Mouse (Mus musculus): ENCODE measurements around the gene Med15. TPM values are rescaled to one million over a fixed set of nuclear protein-coding genes. Genes with fewer than 3 reads are reported as not detected.

The Med15 gene
- polyA plus RNA-seq, 1 experiment from 2014 or later: 39.8 TPM

DNA sequence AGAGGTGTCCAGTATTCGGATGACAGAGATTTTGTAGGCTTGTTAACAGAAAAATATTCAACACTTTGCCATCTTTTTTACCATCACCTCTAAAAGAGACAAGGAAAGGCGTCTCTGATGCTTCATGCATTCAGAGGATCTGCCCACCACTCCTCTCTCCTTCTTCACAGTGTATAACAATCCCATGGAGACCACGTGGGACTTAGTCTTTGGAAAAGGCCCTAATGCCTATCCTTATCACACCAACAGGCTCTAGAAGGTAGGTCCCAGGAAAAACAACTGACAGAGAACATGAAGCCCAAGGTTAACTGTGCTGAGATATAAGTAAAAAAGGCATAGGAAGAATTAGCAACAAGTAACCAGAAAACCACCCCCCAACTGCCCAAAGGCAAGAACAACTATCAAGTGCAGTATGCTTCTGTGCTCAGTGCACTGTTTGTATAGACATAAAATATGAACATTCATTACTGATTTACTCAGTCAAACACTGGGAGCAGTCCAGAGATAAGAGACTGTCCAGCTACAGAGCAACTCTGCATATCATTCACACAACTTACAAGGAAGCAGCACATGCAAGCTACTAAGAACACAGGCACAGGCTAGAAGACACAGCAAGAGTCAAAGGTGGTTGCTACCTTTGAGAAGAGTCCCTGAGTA, 32.2 kb downstream of the Med15 start:
- Histone ChIP-seq H3K36me3 (ENCODE audit: control insufficient read depth, insufficient read depth, low read length) (peaks cover 36% of the 10 kb centered on the region), H3K27me3 (ENCODE audit: control insufficient read depth, insufficient read depth, low read length) (no peaks in the 10 kb centered on the region), H3K4me2 (ENCODE audit: low read length) (no peak overlapping the region), H3K4me1 (ENCODE audit: control insufficient read depth, insufficient read depth, low read length) (no peaks in the 10 kb centered on the region), H3K4me3 (replicated peaks; ENCODE audit: low read depth, low read length) (no peak overlapping the region), H3K27ac (replicated peaks; ENCODE audit: low read depth, low read length) (no peak overlapping the region), H3K9ac (replicated peaks; ENCODE audit: low read length) (no peak overlapping the region), H3K9me3 (ENCODE audit: control insufficient read depth, low read length) (no peaks in the 10 kb centered on the region)
- DNase-seq: no peak
- no peak for ATAC-seq (ENCODE audit: low FRiP score, low TSS enrichment)
- 94% methylated on average over 3 of the region's 3 CpGs for WGBS

DNA sequence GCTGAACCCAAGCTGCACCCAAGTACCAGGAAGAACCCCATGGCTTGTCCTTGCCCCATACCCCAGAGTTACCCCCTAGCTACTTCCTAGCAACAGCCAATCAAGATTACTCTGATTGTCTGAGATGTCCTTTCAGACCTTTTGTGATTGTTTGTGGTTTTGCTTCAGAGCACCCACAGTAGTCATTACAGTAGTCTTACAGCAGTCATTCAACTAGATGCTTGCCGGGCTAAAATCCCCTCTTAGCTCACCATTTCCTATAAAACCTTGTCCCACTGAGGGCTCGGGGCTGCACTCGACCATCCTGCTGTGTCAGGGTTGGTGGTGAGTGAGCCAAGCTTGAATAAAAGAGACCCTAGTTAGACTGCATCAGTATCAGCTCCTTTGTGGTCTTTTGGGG, 37.8 kb downstream of the Med15 start:
- Histone ChIP-seq H3K27ac (replicated peaks; ENCODE audit: low read depth, low read length) (no peak overlapping the region), H3K27me3 (ENCODE audit: control insufficient read depth, insufficient read depth, low read length) (no peaks in the 10 kb centered on the region), H3K9me3 (ENCODE audit: control insufficient read depth, low read length) (no peaks in the 10 kb centered on the region), H3K9ac (replicated peaks; ENCODE audit: low read length) (no peak overlapping the region), H3K36me3 (ENCODE audit: control insufficient read depth, insufficient read depth, low read length) (peaks cover 41% of the 10 kb centered on the region), H3K4me2 (ENCODE audit: low read length) (no peak overlapping the region), H3K4me1 (ENCODE audit: control insufficient read depth, insufficient read depth, low read length) (no peaks in the 10 kb centered on the region), H3K4me3 (replicated peaks; ENCODE audit: low read depth, low read length) (no peak overlapping the region)
- ATAC-seq (ENCODE audit: low FRiP score, low TSS enrichment) (no peak), DNase-seq (no peak)
- WGBS: 88% methylated on average over 3 of the region's 3 CpGs

DNA sequence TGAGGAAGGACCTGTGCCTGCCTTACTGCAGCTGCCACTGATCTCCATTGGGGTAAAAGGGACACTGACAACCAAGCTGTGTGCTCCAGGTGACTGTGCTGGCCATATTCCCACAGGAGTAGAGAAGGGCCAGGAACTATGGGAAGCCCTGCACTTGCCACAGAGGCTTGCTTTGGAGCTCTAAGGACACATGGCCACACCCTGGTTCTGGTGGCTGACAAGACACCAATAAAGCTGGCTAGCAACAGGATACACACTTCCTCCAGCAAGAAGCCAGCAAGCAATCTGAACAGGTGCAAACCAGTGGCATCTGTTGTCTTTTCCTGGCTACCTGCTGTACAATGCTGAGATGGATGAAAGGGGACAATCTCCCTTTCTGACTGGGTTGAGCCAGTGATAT, 62.8 kb downstream of the Med15 start:
- ATAC-seq (ENCODE audit: low FRiP score, low TSS enrichment) (no peak), DNase-seq (no peak)
- no peaks in the 10 kb centered on the region for H3K4me1 ChIP-seq (ENCODE audit: control insufficient read depth, insufficient read depth, low read length)
- no peak overlapping the region for H3K9ac ChIP-seq (replicated peaks; ENCODE audit: low read length)
- H3K4me2 ChIP-seq (ENCODE audit: low read length): no peak overlapping the region
- no peak overlapping the region for H3K4me3 ChIP-seq (replicated peaks; ENCODE audit: low read depth, low read length)
- peaks cover 87% of the 10 kb centered on the region for H3K36me3 ChIP-seq (ENCODE audit: control insufficient read depth, insufficient read depth, low read length)
- no peaks in the 10 kb centered on the region for H3K27me3 ChIP-seq (ENCODE audit: control insufficient read depth, insufficient read depth, low read length)
- no peaks in the 10 kb centered on the region for H3K9me3 ChIP-seq (ENCODE audit: control insufficient read depth, low read length)
- no peak overlapping the region for H3K27ac ChIP-seq (replicated peaks; ENCODE audit: low read depth, low read length)

DNA sequence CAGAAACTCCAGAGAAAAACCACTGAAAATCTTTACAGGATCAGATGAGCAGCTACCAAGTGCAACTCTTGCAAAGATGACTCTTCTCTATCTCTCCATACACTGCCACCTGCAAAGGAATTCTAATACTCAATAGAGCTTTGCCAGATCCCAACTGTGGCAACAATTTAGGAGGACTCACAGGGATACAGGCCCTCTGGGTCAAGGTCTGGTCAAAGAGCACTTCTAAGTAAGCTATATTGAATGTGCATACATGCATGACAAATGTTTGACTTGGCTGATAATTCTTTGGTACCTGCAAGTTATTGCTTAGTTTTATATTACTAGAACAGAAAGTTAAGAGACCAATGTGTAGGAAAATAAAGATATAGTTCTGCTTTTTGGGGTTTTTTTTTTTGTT, 67.1 kb downstream of the Med15 start:
- no peak overlapping the region for H3K27ac ChIP-seq (replicated peaks; ENCODE audit: low read depth, low read length)
- no peaks in the 10 kb centered on the region for H3K9me3 ChIP-seq (ENCODE audit: control insufficient read depth, low read length)
- no peak overlapping the region for H3K9ac ChIP-seq (replicated peaks; ENCODE audit: low read length)
- peaks cover 69% of the 10 kb centered on the region for H3K36me3 ChIP-seq (ENCODE audit: control insufficient read depth, insufficient read depth, low read length)
- no peak overlapping the region for H3K4me3 ChIP-seq (replicated peaks; ENCODE audit: low read depth, low read length)
- DNase-seq (no peak), ATAC-seq (ENCODE audit: low FRiP score, low TSS enrichment) (no peak)
- no peaks in the 10 kb centered on the region for H3K4me1 ChIP-seq (ENCODE audit: control insufficient read depth, insufficient read depth, low read length)
- H3K27me3 ChIP-seq (ENCODE audit: control insufficient read depth, insufficient read depth, low read length): no peaks in the 10 kb centered on the region
- no peak overlapping the region for H3K4me2 ChIP-seq (ENCODE audit: low read length)

DNA sequence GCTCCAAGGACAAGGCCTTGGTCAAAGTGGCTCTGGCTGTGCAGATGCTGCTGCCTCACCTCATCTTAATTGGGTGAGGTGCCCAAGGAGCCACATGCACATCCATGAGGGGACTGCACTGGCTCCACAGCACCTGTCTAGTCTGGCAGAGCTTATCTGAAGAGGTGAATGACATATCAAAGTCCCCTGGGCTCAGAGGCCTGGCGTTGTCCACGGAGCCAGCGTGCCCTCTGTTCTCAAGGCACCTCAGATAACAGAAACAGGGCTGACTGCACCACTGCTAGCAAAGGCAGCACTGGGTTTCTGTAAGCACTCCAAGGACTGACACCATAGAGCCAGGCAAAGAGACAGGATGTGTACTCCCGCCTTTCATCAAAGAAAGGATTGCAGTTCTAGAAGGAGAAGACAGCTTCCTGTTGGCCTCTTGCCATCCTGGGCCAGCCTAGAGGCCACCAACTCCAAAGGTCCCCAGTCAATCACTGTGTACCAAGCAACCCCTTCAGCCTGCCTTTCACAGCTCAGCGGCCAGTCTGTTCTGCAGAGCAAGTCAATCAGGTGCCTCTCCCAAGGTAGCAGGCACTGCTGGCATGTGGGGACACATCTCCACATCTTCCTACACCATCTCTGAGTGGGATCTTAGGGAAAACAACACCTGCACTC, 76.3 kb downstream of the Med15 start:
- no peaks in the 10 kb centered on the region for H3K27me3 ChIP-seq (ENCODE audit: control insufficient read depth, insufficient read depth, low read length)
- no peaks in the 10 kb centered on the region for H3K4me1 ChIP-seq (ENCODE audit: control insufficient read depth, insufficient read depth, low read length)
- H3K4me3 ChIP-seq (replicated peaks; ENCODE audit: low read depth, low read length): no peak overlapping the region
- no peak for DNase-seq
- peaks cover 66% of the 10 kb centered on the region for H3K36me3 ChIP-seq (ENCODE audit: control insufficient read depth, insufficient read depth, low read length)
- no peak overlapping the region for H3K27ac ChIP-seq (replicated peaks; ENCODE audit: low read depth, low read length)
- WGBS: 93% methylated on average over 5 of the region's 5 CpGs
- no peak overlapping the region for H3K9ac ChIP-seq (replicated peaks; ENCODE audit: low read length)
- H3K4me2 ChIP-seq (ENCODE audit: low read length): no peak overlapping the region
- no peaks in the 10 kb centered on the region for H3K9me3 ChIP-seq (ENCODE audit: control insufficient read depth, low read length)
- ATAC-seq (ENCODE audit: low FRiP score, low TSS enrichment): no peak

DNA sequence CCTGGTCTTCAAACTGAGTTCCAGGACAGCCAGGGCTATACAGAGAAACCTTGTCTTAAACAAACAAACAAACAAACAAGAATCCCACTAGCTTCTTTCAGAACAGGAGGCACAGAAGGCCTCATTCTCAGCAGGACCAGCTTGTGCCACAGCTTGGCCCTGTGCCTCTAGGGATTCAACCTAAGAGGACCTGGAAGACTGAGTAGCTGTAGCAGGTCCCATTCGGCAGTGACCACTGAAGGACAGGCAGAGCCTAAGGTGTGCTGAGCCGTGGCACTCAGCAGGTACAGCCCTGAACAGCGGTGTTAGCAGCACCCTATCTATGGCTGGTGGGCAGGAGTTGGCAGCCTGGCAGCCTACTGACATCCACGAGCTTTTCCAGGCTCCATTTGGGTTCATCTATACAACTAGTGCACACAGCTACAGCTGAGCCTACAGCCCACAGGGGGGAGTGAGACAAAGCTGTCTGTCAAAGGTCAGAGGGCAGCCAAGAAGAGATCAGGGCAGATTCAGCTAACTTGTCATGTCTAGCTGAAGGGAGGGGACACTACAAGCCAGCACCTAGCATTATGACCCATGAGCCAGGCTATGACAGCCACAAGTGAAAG, 78.4 kb downstream of the Med15 start:
- ATAC-seq (ENCODE audit: low FRiP score, low TSS enrichment): no peak
- H3K9me3 ChIP-seq (ENCODE audit: control insufficient read depth, low read length): no peaks in the 10 kb centered on the region
- DNase-seq: no peak
- WGBS: 88% methylated on average over 4 of the region's 4 CpGs
- no peak overlapping the region for H3K27ac ChIP-seq (replicated peaks; ENCODE audit: low read depth, low read length)
- no peaks in the 10 kb centered on the region for H3K27me3 ChIP-seq (ENCODE audit: control insufficient read depth, insufficient read depth, low read length)
- H3K4me3 ChIP-seq (replicated peaks; ENCODE audit: low read depth, low read length): no peak overlapping the region
- peaks cover 70% of the 10 kb centered on the region for H3K36me3 ChIP-seq (ENCODE audit: control insufficient read depth, insufficient read depth, low read length)
- H3K9ac ChIP-seq (replicated peaks; ENCODE audit: low read length): no peak overlapping the region
- no peak overlapping the region for H3K4me2 ChIP-seq (ENCODE audit: low read length)
- H3K4me1 ChIP-seq (ENCODE audit: control insufficient read depth, insufficient read depth, low read length): no peaks in the 10 kb centered on the region

DNA sequence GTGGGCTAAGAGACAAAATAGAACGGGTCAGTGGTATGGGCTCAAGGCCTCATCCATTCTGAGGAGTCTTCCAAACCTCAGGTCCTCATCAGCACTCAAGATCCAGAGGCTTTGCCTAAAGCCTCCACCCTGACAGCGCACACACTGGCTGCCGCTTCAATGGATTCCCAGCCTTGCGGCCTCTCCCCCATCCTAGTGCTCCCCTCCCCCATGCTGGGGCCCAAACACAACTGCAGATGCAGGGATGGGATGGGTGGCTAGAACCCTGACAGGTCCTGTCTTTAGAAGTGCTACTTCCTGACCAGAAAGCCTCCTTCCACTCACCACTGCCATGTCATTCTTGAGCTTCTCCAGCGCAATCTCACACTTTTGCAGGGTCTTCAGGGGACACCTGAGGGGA, 79.1 kb downstream of the Med15 start:
- Histone ChIP-seq H3K27me3 (ENCODE audit: control insufficient read depth, insufficient read depth, low read length) (no peaks in the 10 kb centered on the region), H3K4me3 (replicated peaks; ENCODE audit: low read depth, low read length) (no peak overlapping the region), H3K9me3 (ENCODE audit: control insufficient read depth, low read length) (no peaks in the 10 kb centered on the region), H3K4me2 (ENCODE audit: low read length) (no peak overlapping the region), H3K36me3 (ENCODE audit: control insufficient read depth, insufficient read depth, low read length) (peaks cover 69% of the 10 kb centered on the region), H3K4me1 (ENCODE audit: control insufficient read depth, insufficient read depth, low read length) (no peaks in the 10 kb centered on the region), H3K9ac (replicated peaks; ENCODE audit: low read length) (no peak overlapping the region), H3K27ac (replicated peaks; ENCODE audit: low read depth, low read length) (no peak overlapping the region)
- ATAC-seq (ENCODE audit: low FRiP score, low TSS enrichment) (no peak), DNase-seq (no peak)
- 91% methylated on average over 5 of the region's 5 CpGs for WGBS

DNA sequence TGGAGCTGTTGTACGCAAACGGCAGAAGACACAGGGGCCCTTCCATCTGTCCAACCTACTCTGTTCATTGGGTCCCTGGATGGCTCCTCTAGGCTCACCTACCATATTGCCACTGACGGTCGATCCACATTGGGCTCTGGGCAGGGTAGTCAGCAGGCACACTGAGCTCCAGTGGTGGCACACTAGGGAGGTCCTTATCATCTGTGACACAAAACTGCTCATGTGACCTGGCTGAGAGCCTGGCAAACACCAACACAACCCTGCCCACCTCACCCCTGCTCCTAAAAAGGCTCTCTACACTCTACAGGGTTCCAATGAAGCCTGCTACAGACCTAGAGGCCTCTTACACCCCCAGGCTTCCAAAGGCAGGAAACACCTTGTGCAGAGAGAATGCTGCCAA, 80.1 kb downstream of the Med15 start:
- ATAC-seq (ENCODE audit: low FRiP score, low TSS enrichment): no peak
- no peaks in the 10 kb centered on the region for H3K27me3 ChIP-seq (ENCODE audit: control insufficient read depth, insufficient read depth, low read length)
- no peak for DNase-seq
- H3K9me3 ChIP-seq (ENCODE audit: control insufficient read depth, low read length): no peaks in the 10 kb centered on the region
- no peak overlapping the region for H3K9ac ChIP-seq (replicated peaks; ENCODE audit: low read length)
- no peak overlapping the region for H3K4me2 ChIP-seq (ENCODE audit: low read length)
- H3K36me3 ChIP-seq (ENCODE audit: control insufficient read depth, insufficient read depth, low read length): peaks cover 69% of the 10 kb centered on the region
- H3K4me1 ChIP-seq (ENCODE audit: control insufficient read depth, insufficient read depth, low read length): no peaks in the 10 kb centered on the region
- 95% methylated on average over 4 of the region's 4 CpGs for WGBS
- no peak overlapping the region for H3K4me3 ChIP-seq (replicated peaks; ENCODE audit: low read depth, low read length)
- H3K27ac ChIP-seq (replicated peaks; ENCODE audit: low read depth, low read length): no peak overlapping the region

DNA sequence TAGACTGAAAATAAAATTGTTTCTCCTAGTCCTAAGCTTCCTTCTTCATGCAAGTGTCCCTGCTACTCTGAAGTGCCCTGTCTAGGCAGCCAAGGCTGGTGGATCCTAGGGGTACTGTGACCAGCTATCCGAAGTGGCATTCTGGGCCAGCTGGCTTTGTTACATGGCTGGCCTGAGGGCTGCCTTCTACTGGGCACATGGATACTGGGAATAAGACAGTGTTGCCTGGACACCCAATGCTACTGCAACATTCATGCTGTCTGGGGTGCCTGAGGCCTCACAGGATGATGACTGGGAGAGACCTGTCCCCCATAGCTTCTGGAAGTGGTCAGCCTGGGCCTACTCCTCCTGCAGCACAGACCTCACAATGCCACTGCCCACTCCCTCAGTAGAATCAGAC, 82.0 kb downstream of the Med15 start:
- Histone ChIP-seq H3K27ac (replicated peaks; ENCODE audit: low read depth, low read length) (no peak overlapping the region), H3K4me3 (replicated peaks; ENCODE audit: low read depth, low read length) (no peak overlapping the region), H3K27me3 (ENCODE audit: control insufficient read depth, insufficient read depth, low read length) (no peaks in the 10 kb centered on the region), H3K9ac (replicated peaks; ENCODE audit: low read length) (no peak overlapping the region), H3K36me3 (ENCODE audit: control insufficient read depth, insufficient read depth, low read length) (peaks cover 65% of the 10 kb centered on the region), H3K4me2 (ENCODE audit: low read length) (no peak overlapping the region), H3K9me3 (ENCODE audit: control insufficient read depth, low read length) (no peaks in the 10 kb centered on the region), H3K4me1 (ENCODE audit: control insufficient read depth, insufficient read depth, low read length) (peaks cover 10% of the 10 kb centered on the region; the same call in 1 of the 2 replicates)
- DNase-seq (no peak), ATAC-seq (ENCODE audit: low FRiP score, low TSS enrichment) (no peak)
- 92% methylated on average over 1 of the region's 1 CpGs for WGBS

Data from midbrain, embryonic 14.5 days (tissue).